Mouse (Mus musculus) intestine, embryonic 15.5 days (tissue): ENCODE results near the gene Cul5. TPM values are rescaled to one million over a fixed set of nuclear protein-coding genes. Genes with fewer than 3 reads are reported as not detected.

Source experiments
- ATAC-seq: fragments of 200-750 bp; cut with Nextera tagmentation; 2 replicates; pipeline ENCODE4 v1.8.0; 2017; ENCODE audit warnings: moderate TSS enrichment, moderate library complexity
- H3K27ac ChIP-seq: fragments of 300-500 bp; sonication (generic); 2 replicates; pipeline ENCODE4 v1.5.1; 2015; ENCODE audit warnings: mild to moderate bottlenecking, inconsistent platforms
- H3K27me3 ChIP-seq: fragments of 300-500 bp; sonication (generic); replicated peaks from 2 replicates; pipeline ENCODE4 v1.6.1; 2015; ENCODE audit warnings: inconsistent platforms
- H3K36me3 ChIP-seq: fragments of 300-500 bp; sonication (generic); 2 replicates; pipeline ENCODE4 v1.6.1; 2015; ENCODE audit warnings: inconsistent platforms
- H3K4me1 ChIP-seq: fragments of 300-500 bp; sonication (generic); replicated peaks from 2 replicates; pipeline ENCODE4 v1.6.1; 2015; ENCODE audit warnings: inconsistent platforms
- H3K4me2 ChIP-seq: fragments of 300-500 bp; sonication (generic); replicated peaks from 2 replicates; pipeline ENCODE4 v1.6.1; 2015; ENCODE audit warnings: mild to moderate bottlenecking, inconsistent platforms
- H3K4me3 ChIP-seq: fragments of 300-500 bp; sonication (generic); replicated peaks from 2 replicates; pipeline ENCODE4 v1.5.1; 2015; ENCODE audit warnings: inconsistent platforms
- H3K9ac ChIP-seq: fragments of 300-500 bp; sonication (generic); 2 replicates; pipeline ENCODE4 v1.6.1; 2015; ENCODE audit warnings: inconsistent platforms
- H3K9me3 ChIP-seq: fragments of 300-500 bp; sonication (generic); 2 replicates; pipeline ENCODE4 v1.6.1; 2016; ENCODE audit warnings: inconsistent platforms
- whole genome bisulfite sequencing: fragments of 180-500 bp; shearing (Covaris S2); methylation state at CpG from one replicate; pipeline ENCODE4 v1.1.7; 2015; 5-methylcytosine and 5-hydroxymethylcytosine counted together
- polyA plus RNA-seq: library from polyadenylated mRNA; unstranded; fragments of >200 nt; fragmentation: Nextera tagmentation; extraction: Ambion mirVana; gene quantifications from 2 replicates; pipeline ENCODE4 v1.2.1, GENCODE M21; 2015

The Cul5 gene
- 32.2 and 32.3 TPM in 2 replicates for polyA plus RNA-seq

- 0 out of 2 replicates have a peak, but pooled peaks cover 6% of the 10 kb centered on the region for H3K4me1 ChIP-seq
- H3K9ac ChIP-seq = no peak within 1 kb of the TSS
- H3K4me3 ChIP-seq = no peak within 1 kb of the TSS
- H3K36me3 ChIP-seq = no peaks in the 10 kb centered on the region
- no peak within 1 kb of the TSS for H3K4me2 ChIP-seq
- no peaks in the 10 kb centered on the region for H3K27me3 ChIP-seq
- no peaks in the 10 kb centered on the region for H3K9me3 ChIP-seq
- no peak for ATAC-seq
- WGBS = 58% methylated on average over 5 of the region's 5 CpGs
- H3K27ac ChIP-seq = no peak within 1 kb of the TSS
These were observed at the start of gene Cul5 for GRCm38 (mm10) chr9:53669680-53670219. TSS of gene Cul5 (minus strand) at chr9:53670014.

- H3K4me1 ChIP-seq = peaks cover 7% of the 10 kb centered on the region; the same call in 1 of the 2 replicates
- H3K9ac ChIP-seq = 0 out of 2 replicates have a peak within 1 kb of the TSS, but pooled peaks have one; percentile 10
- H3K27me3 ChIP-seq = no peaks in the 10 kb centered on the region
- peak; percentile 96 for ATAC-seq
- no peaks in the 10 kb centered on the region for H3K36me3 ChIP-seq
- H3K27ac ChIP-seq = no peak within 1 kb of the TSS
- H3K9me3 ChIP-seq = no peaks in the 10 kb centered on the region
- H3K4me3 ChIP-seq = peak within 1 kb of the TSS; percentile 46
- under 1% methylated on average over 49 of the region's 49 CpGs for WGBS
- peak within 1 kb of the TSS; percentile 93 for H3K4me2 ChIP-seq
These were observed 36.3 kb upstream of the Cul5 start, which contains the start of gene Rab39 for GRCm38 (mm10) chr9:53705992-53706696. TSS of gene Rab39 (minus strand) at chr9:53706232.

GRCm38 (mm10) chr9:53705491-53705991 is 35.7 kb upstream of the Cul5 start:
- no peak; the same call in 1 of the 2 replicates for ATAC-seq
- H3K4me3 ChIP-seq = peak overlapping the region; percentile 46
- WGBS = 0% methylated on average over 28 of the region's 28 CpGs

GRCm38 (mm10) chr9:53702991-53703390 is 33.2 kb upstream of the Cul5 start:
- Histone ChIP-seq H3K4me2 (no peak overlapping the region), H3K9me3 (no peaks in the 10 kb centered on the region), H3K9ac (no peak overlapping the region), H3K4me3 (no peak overlapping the region), H3K27me3 (no peaks in the 10 kb centered on the region), H3K4me1 (peaks cover 7% of the 10 kb centered on the region; the same call in 1 of the 2 replicates), H3K36me3 (no peaks in the 10 kb centered on the region), H3K27ac (no peak overlapping the region)
- ATAC-seq = no peak
- WGBS = 88% methylated on average over 1 of the region's 1 CpGs

More at GRCm38 (mm10) chr9:53705491-53705991, 35.7 kb upstream of the Cul5 start:
- H3K27me3 ChIP-seq = no peaks in the 10 kb centered on the region
- H3K4me2 ChIP-seq = peak overlapping the region; percentile 93
- no peaks in the 10 kb centered on the region for H3K9me3 ChIP-seq
- 0 out of 2 replicates have a peak overlapping the region, but pooled peaks have one; percentile 10 for H3K9ac ChIP-seq
- peaks cover 7% of the 10 kb centered on the region; the same call in 1 of the 2 replicates for H3K4me1 ChIP-seq
- H3K36me3 ChIP-seq = no peaks in the 10 kb centered on the region
- H3K27ac ChIP-seq = no peak overlapping the region

- Histone ChIP-seq H3K9me3 (no peaks in the 10 kb centered on the region), H3K4me2 (no peak overlapping the region), H3K4me1 (peaks cover 3% of the 10 kb centered on the region; the same call in 1 of the 2 replicates), H3K9ac (no peak overlapping the region), H3K27me3 (no peaks in the 10 kb centered on the region), H3K4me3 (no peak overlapping the region), H3K27ac (no peak overlapping the region), H3K36me3 (no peaks in the 10 kb centered on the region)
- ATAC-seq = no peak
- 71% methylated on average over 4 of the region's 4 CpGs for WGBS
These were observed 30.7 kb upstream of the Cul5 start for GRCm38 (mm10) chr9:53700496-53700895.

- no peaks in the 10 kb centered on the region for H3K36me3 ChIP-seq
- WGBS = 80% methylated on average over 5 of the region's 5 CpGs
- H3K9me3 ChIP-seq = no peaks in the 10 kb centered on the region
- no peak overlapping the region for H3K9ac ChIP-seq
- no peak overlapping the region for H3K4me2 ChIP-seq
- H3K4me3 ChIP-seq = no peak overlapping the region
- no peaks in the 10 kb centered on the region for H3K4me1 ChIP-seq
- H3K27ac ChIP-seq = no peak overlapping the region
- no peak for ATAC-seq
- H3K27me3 ChIP-seq = no peaks in the 10 kb centered on the region
These were observed 26.0 kb upstream of the Cul5 start for GRCm38 (mm10) chr9:53695846-53696245.

- no peaks in the 10 kb centered on the region for H3K36me3 ChIP-seq
- no peaks in the 10 kb centered on the region for H3K27me3 ChIP-seq
- H3K4me2 ChIP-seq = no peak overlapping the region
- H3K9me3 ChIP-seq = no peaks in the 10 kb centered on the region
- no peaks in the 10 kb centered on the region for H3K4me1 ChIP-seq
- H3K4me3 ChIP-seq = no peak overlapping the region
- no peak for ATAC-seq
- H3K9ac ChIP-seq = no peak overlapping the region
- H3K27ac ChIP-seq = no peak overlapping the region
- 59% methylated on average over 1 of the region's 1 CpGs for WGBS
These were observed 23.9 kb upstream of the Cul5 start for GRCm38 (mm10) chr9:53693718-53694117.

- no peaks in the 10 kb centered on the region for H3K4me1 ChIP-seq
- no peaks in the 10 kb centered on the region for H3K27me3 ChIP-seq
- H3K36me3 ChIP-seq = no peaks in the 10 kb centered on the region
- no peak overlapping the region for H3K4me3 ChIP-seq
- 42% methylated on average over 7 of the region's 7 CpGs for WGBS
- no peak for ATAC-seq
- H3K27ac ChIP-seq = no peak overlapping the region
- H3K4me2 ChIP-seq = no peak overlapping the region
- no peaks in the 10 kb centered on the region for H3K9me3 ChIP-seq
- no peak overlapping the region for H3K9ac ChIP-seq
These were observed 22.2 kb upstream of the Cul5 start for GRCm38 (mm10) chr9:53691745-53692670.

- Histone ChIP-seq H3K4me3 (no peak overlapping the region), H3K4me2 (no peak overlapping the region), H3K9ac (no peak overlapping the region), H3K36me3 (no peaks in the 10 kb centered on the region), H3K9me3 (no peaks in the 10 kb centered on the region), H3K27me3 (no peaks in the 10 kb centered on the region), H3K27ac (no peak overlapping the region), H3K4me1 (no peaks in the 10 kb centered on the region)
- ATAC-seq = no peak
- WGBS = 90% methylated on average over 1 of the region's 1 CpGs
These were observed 11.0 kb upstream of the Cul5 start for GRCm38 (mm10) chr9:53680851-53681250.

GRCm38 (mm10) chr9:53676921-53677320 is 7.1 kb upstream of the Cul5 start:
- Histone ChIP-seq H3K4me3 (no peak overlapping the region), H3K4me2 (no peak overlapping the region), H3K27ac (no peak overlapping the region), H3K27me3 (no peaks in the 10 kb centered on the region), H3K9ac (no peak overlapping the region), H3K9me3 (no peaks in the 10 kb centered on the region), H3K4me1 (no peaks in the 10 kb centered on the region), H3K36me3 (no peaks in the 10 kb centered on the region)
- ATAC-seq = no peak
- WGBS = 69% methylated on average over 4 of the region's 4 CpGs

GRCm38 (mm10) chr9:53673571-53673970 is 3.8 kb upstream of the Cul5 start:
- 19% methylated on average over 3 of the region's 3 CpGs for WGBS
- Histone ChIP-seq H3K9me3 (no peaks in the 10 kb centered on the region), H3K4me3 (no peak overlapping the region)

More at GRCm38 (mm10) chr9:53673571-53673970, 3.8 kb upstream of the Cul5 start:
- Histone ChIP-seq H3K9ac (no peak overlapping the region), H3K27ac (no peak overlapping the region), H3K36me3 (no peaks in the 10 kb centered on the region), H3K27me3 (no peaks in the 10 kb centered on the region), H3K4me2 (no peak overlapping the region), H3K4me1 (no peaks in the 10 kb centered on the region)
- peak; percentile 61; the same call in 1 of the 2 replicates for ATAC-seq
